26 mouse cellular contexts compared by ENCODE assay signal in genomic region chr8:57416827-57417226, GRCm38 (mm10). TPM values are rescaled to one million over a fixed set of nuclear protein-coding genes. Genes with fewer than 3 reads are reported as not detected.
"Had no signal": no experiment of that assay in that cellular context is flagged by ENCODE, and none has a peak within 500 bp of the region (broad histone marks: within the 10 kb centered on the region; RNA-seq: fewer than 3 reads in every experiment).

No protein-coding gene starts in this region.

- H3K4me3 ChIP-seq: layer of hippocampus, adult 2 months; limb, embryonic 10.5 days; limb, embryonic 13.5 days; liver, embryonic 12.5 days; liver, embryonic 15.5 days; lung, embryonic 15.5 days; neural tube, embryonic 13.5 days; stomach, embryonic 15.5 days had no signal

- H3K4me2 ChIP-seq: limb, embryonic 13.5 days; liver, embryonic 12.5 days; liver, embryonic 15.5 days; lung, embryonic 15.5 days; midbrain, embryonic 11.5 days; neural tube, embryonic 13.5 days; stomach, embryonic 15.5 days had no signal

- DNase-seq: kidney, adult 18-20 months; kidney, adult 9 months; kidney, postnatal 14 days; kidney, postnatal 4 days; layer of hippocampus, adult 9-11 months; liver; lung, adult 18-20 months; lung, postnatal 10 days; lung, postnatal 36 days; midbrain, embryonic 14.5 days; retina, postnatal 1 day; right cerebral cortex, postnatal 25 days; spleen, adult 18-20 months; thymus, adult 2 months; thymus, postnatal 25 days had no signal

- H3K4me1 ChIP-seq: limb, embryonic 10.5 days; limb, embryonic 13.5 days; liver, embryonic 12.5 days; liver, embryonic 15.5 days; lung, embryonic 15.5 days; neural tube, embryonic 13.5 days; stomach, embryonic 15.5 days had no signal

- ATAC-seq: liver, embryonic 12.5 days had no signal

- H3K9me3 ChIP-seq: limb, embryonic 10.5 days; liver, embryonic 12.5 days; liver, embryonic 15.5 days; lung, embryonic 15.5 days; neural tube, embryonic 13.5 days; stomach, embryonic 15.5 days had no signal

- H3K36me3 ChIP-seq: limb, embryonic 10.5 days; limb, embryonic 13.5 days; liver, embryonic 12.5 days; liver, embryonic 15.5 days; lung, embryonic 15.5 days; neural tube, embryonic 13.5 days; stomach, embryonic 15.5 days had no signal

- H3K9ac ChIP-seq: limb, embryonic 13.5 days; liver, embryonic 12.5 days; liver, embryonic 15.5 days; lung, embryonic 15.5 days; neural tube, embryonic 13.5 days; stomach, embryonic 15.5 days had no signal

- H3K27ac ChIP-seq: layer of hippocampus, adult 2 months; limb, embryonic 10.5 days; limb, embryonic 13.5 days; liver, embryonic 12.5 days; liver, embryonic 15.5 days; lung, embryonic 15.5 days; neural tube, embryonic 13.5 days; stomach, embryonic 15.5 days had no signal

- H3K27me3 ChIP-seq: stomach, embryonic 15.5 days had no signal

RNA-seq across cellular contexts. Expression of gene Scrg1, which starts 38.9 kb away (rescaled TPM):
- total RNA-seq: megakaryocyte-erythroid progenitor cell, adult 5-6 weeks had no signal
- polyA plus RNA-seq: kidney, embryonic 16.5 days; limb, embryonic 10.5 days had no signal
